Mouse (Mus musculus) embryo, embryonic 10.5 days (tissue): Measurements from ENCODE around the gene Tifa.
"Not testable (repeated sequence)": the region's sequence is repeated elsewhere in the genome, so short reads cannot be mapped to it uniquely, and the experiment has no call there.

Experiments
- DNase-seq: peaks from one replicate; pipeline ENCODE4 v3.0.0-alpha.2; 2015; ENCODE audit warnings: low spot score

Tifa gene

DNA sequence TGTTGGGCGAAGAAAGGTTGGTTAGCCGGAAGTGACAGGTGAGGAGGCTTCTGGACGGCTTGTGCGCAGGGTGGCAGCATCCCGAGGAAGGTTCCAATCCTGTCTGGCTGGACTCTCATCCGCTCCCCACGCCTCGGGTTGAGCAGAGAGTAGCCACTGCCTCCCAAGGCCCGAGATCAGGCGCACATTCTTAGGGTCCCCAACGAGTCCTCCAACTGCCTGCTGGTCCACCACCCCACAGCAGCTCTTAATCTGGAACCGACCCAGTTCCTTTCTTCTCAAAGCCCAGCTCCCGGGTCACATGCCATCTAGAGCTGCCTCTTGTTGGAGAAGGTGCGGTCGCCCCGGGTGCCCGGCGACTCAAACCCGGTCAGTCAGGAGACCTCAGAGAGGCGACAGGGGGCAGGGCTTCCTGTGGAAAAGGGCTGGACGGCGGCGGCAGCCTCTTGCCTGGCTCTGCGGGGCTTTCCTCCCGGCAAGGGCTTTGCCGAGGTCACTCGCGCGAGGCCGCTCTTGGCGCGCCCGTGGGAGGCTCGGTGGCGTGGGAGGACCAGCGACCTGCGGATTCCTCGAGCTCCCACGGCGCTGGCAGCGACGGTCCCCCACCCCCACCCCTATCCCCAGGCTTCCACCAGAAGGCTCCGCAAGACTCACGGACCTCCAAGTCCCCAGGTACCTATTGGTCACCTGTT lies at the start of gene Tifa:
TSS of gene Tifa (plus strand) at position 306 of the 692 bp plus-strand sequence.
- DNase-seq, result peak; percentile 68

DNA sequence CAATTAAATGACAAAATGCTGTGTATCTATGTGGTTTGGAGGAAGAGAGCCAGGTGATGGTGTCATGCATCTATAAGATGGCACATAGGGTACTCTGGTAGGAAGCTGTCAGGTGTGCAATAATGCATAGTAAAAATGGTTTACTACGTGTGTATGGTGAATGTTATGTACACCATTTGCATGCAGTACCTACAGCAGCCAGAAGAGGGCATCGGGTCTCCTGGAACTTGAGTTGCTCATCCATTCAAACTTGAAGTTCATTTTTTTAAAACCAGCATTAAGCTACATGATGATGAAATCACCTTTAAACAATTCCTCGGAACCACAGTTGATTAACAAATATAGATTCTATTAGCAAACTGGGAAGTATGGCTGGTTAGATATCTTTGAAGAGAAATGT lies 48.1 kb upstream of the Tifa start:
- no peak for DNase-seq

- DNase-seq, result no peak
Measured at GRCm38 (mm10) chr3:127743614-127744365, 45.8 kb upstream of the Tifa start.

- DNase-seq, result peak; percentile 72
Measured at GRCm38 (mm10) chr3:127745504-127745903, 44.1 kb upstream of the Tifa start.

DNA sequence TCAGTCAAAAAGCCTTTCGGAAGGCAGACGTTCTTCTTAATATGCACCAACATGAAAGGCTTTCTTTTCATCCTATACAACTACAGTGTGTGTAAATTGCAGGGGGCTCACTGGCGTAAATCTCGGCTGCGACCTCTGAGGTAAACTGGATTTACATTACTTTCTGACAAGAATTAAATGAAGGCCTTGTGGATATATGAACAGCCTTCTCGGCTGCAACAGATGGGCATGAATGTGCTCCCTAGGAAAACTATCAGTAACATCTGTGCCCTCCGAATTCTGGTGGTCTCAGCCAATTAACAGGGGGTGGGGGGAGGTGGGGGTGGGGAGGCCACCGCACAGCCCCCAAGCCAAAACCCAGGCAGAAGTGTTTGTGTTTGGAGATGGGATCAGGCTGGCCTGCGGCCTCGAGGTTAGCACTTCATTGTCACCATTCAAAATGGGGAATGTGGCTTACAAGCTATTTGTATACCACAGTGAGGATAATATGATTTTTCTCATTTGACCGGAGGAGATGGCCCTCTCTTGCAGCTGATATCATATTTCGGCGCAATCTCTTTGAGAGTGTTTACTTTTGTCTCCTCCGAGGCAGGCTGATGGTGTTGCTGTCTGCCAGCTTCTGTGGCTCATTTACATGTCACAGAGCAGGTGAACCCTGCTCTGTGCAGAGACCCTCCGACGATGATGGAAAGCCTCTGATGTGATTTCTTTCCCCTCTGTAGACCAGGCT lies 43.5 kb upstream of the Tifa start:
- DNase-seq, result peak; percentile 62

- DNase-seq, result no peak
Measured at GRCm38 (mm10) chr3:127748644-127749043, 41.0 kb upstream of the Tifa start.

DNA sequence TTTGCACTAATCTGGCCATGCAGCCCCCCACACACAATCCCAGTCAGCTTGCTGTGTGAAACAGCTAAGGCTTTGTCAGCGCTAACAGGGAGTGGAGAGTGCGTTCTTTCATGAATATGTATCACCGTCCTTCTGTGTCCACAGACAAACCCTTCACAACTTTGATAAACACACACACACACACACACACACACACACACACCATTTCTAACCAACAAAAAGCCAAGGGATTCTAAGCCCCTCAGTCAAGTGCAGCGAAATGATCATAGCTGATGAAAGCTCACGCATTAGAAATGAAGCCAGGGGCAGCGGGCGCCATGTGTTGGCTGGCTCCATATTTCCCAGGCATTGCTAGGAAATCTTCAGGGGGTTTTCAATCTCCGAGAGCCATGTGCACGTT lies 40.3 kb upstream of the Tifa start:
- peak; percentile 77 for DNase-seq

GRCm38 (mm10) chr3:127749981-127750562 lies 39.5 kb upstream of the Tifa start:
- DNase-seq, result peak; percentile 69

- DNase-seq, result no peak
Measured at GRCm38 (mm10) chr3:127756458-127756857, 33.1 kb upstream of the Tifa start.

- no peak for DNase-seq
Measured at GRCm38 (mm10) chr3:127757886-127758301, 31.7 kb upstream of the Tifa start.

GRCm38 (mm10) chr3:127758806-127759205 lies 30.8 kb upstream of the Tifa start:
- peak; percentile 22 for DNase-seq

- peak; percentile 81 for DNase-seq
Measured at GRCm38 (mm10) chr3:127759212-127759611, 30.4 kb upstream of the Tifa start.

DNA sequence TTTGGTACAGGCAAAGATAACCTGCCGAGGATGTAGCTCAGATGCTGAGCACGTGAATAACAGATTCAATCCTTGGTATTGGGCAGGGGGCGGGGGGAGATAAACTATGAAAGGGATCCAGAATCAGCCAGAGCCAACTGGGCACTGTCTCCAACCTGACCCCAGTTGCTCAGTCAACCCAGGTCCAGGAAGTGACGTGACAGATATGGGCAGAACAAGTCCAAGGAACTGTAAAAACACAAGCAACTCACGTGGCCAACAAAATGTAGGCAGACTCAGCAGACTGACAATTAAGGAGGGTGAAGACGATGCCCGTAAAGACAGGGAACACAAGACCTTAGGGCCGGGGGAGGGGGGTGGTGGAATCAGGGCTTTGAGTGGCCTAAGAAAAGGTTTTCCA lies 27.2 kb upstream of the Tifa start:
- no peak for DNase-seq

DNA sequence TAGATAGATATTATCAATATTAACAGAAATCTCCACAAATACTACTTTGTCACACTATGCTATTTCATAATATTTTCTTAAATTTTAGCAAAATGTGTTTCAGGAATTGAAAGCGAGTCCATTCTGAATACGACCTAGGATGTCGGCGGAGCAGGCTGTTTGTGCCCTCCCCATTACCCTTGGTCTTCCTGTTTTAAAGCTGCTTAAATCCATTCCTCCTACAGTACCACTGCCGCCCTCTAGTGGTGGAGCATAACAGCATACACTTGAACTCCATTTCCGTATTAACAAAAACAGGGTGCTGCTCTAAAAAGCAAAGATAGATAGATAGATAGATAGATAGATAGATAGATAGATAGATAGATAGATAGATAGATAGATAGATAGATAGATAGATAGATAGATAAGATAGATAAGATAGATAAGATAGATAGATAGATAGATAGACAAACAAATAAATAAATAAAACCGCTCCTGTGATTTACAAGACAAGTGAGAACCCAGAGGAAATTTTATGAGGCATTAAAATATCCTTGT lies 26.5 kb upstream of the Tifa start:
- peak; percentile 86 for DNase-seq

GRCm38 (mm10) chr3:127764541-127764940 lies 25.1 kb upstream of the Tifa start:
- DNase-seq, result no peak

- DNase-seq, result no peak
Measured at GRCm38 (mm10) chr3:127765971-127766370, 23.6 kb upstream of the Tifa start.

DNA sequence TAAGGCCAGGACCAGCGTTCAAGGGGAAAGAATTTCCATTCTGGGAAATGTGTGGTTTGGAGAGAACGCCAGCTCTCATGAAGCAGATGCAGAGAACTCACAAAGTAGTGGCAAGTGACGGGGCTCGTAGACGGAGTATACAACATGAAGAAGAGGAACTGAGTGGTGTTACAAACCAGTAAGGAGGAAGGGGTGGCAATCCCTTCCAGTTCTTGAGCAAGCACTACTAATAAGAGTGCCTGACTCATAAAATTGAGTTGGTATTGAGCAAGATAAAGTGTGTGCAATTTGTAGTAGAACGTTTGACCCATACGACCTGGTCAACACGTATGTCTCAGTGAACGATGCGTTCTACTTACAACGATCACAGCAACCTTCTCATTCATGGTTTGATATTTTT lies 20.5 kb upstream of the Tifa start:
- no peak for DNase-seq

DNA sequence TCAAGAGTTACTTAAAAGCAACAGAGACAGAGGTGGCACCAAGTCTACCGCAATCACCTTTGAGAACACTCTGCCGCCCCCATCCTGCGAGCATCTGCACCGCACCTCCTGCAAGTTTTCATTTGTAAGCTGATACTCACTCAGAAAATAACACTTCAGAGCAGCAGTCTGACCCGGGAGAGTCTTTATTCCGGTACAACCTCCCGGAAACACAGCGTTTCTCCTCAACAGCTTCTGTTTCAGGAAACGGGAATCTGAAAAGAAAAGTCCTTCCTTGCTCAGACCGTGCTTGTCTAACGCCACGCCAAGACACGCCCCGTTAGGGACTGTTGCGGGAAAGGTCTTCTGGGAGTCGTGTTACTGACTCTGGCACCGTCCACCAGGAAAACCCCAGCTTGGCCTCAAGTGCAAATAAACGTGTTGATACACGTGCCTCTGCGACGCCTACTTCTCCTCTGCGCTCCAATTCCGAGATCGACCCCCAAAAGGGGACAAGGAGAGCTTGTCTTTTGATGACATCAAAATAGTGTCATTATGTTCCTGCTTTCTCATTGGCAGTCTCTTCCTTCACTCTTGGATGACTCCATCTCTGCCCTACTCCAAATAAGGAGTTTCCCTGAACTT lies 9.5 kb upstream of the Tifa start, which contains the start of gene Alpk1:
TSS of gene Alpk1 (minus strand) at position 507 of the 624 bp plus-strand sequence.
- peak; percentile 80 for DNase-seq

GRCm38 (mm10) chr3:127780921-127781320 lies 8.7 kb upstream of the Tifa start:
- no peak for DNase-seq

DNA sequence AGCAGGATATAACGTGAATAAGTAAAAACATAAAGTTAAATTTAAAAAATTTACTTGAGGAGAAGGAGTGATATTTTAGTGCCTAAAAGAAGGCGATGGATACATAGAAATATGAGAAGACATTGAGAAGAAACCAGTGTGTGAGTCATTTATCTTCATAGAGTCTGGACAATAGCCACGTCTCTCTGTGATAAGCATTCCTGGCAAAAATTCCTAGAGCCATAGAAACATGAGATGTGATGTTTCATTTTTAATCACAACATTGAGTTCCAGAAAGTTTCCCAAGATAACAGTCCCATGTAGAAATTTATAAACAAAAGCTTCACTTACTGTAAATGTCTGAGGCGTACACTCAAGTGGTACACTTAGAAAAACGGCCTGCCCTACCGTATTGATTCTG lies 6.7 kb upstream of the Tifa start:
- DNase-seq, result no peak

DNA sequence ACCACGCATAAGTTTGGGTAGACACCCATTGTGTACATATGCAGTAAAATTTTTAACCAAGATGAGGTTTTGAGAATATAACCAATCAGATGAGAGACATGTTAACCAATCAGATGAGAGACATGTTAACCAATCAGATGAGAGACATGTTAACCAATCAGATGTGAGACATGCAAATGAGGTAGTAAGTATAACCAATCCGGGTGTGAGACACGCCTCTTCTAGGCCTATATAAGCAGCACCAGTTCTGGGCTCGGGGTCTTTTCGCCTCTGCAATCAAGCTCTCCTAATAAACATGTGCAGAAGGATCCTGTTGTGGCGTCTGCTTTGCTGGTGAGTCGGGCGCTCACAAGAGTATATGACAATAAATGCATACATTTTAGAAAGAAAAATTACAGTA lies 5.9 kb upstream of the Tifa start:
- DNase-seq, result not testable (repeated sequence)

- DNase-seq, result no peak
Measured at GRCm38 (mm10) chr3:127787032-127787431, 2.6 kb upstream of the Tifa start.
